Mouse (Mus musculus): Measurements from ENCODE around the gene Cryab. TPM values are rescaled to one million over a fixed set of nuclear protein-coding genes. Genes with fewer than 3 reads are reported as not detected.

The Cryab gene
- total and polyA plus RNA-seq, 3 experiments: 0.11 TPM; not detected in 2

GRCm38 (mm10) chr9:50763331-50763730, 12.2 kb downstream of the Cryab start:
- Histone ChIP-seq H3K36me3 (replicated peaks) (peaks cover 14% of the 10 kb centered on the region), H3K4me3 (ENCODE audit: low read depth, low read length) (no peak overlapping the region), H3K4me1 (ENCODE audit: insufficient read depth, low read depth, low read length) (peaks cover 9% of the 10 kb centered on the region), H3K27me3 (ENCODE audit: insufficient read depth, low read length) (no peaks in the 10 kb centered on the region; the same call in 1 of the 2 replicates), H3K9me3 (replicated peaks) (no peaks in the 10 kb centered on the region)
- no peak for DNase-seq (ENCODE audit: low spot score)
- no peak for ATAC-seq (ENCODE audit: extremely low read depth, insufficient number of reproducible peaks, low FRiP score, poor library complexity, severe bottlenecking)
- TF ChIP-seq TAL1 (conservative IDR thresholded peaks at IDR 0.05; ENCODE audit: low read depth, low read length): no peak
- TF ChIP-seq GATA1 (IDR thresholded peaks at IDR 0.05; ENCODE audit: borderline replicate concordance, low read length): no peak
- no peak for TF ChIP-seq CTCF (IDR thresholded peaks at IDR 0.05; ENCODE audit: low read depth, low read length)
- TF ChIP-seq GATA2 (IDR thresholded peaks at IDR 0.05; ENCODE audit: borderline replicate concordance, low read depth, low read length): no peak
- no peak for TF ChIP-seq POLR2AphosphoS5 (IDR thresholded peaks at IDR 0.05; ENCODE audit: insufficient replicate concordance, low read depth, low read length)

GRCm38 (mm10) chr9:50767531-50768106, 16.5 kb downstream of the Cryab start:
- Histone ChIP-seq H3K4me1 (ENCODE audit: insufficient read depth, low read depth, low read length) (peaks cover 35% of the 10 kb centered on the region), H3K27me3 (ENCODE audit: insufficient read depth, low read length) (no peaks in the 10 kb centered on the region), H3K36me3 (replicated peaks) (peaks cover 42% of the 10 kb centered on the region), H3K4me3 (ENCODE audit: low read depth, low read length) (peak overlapping the region; percentile 74), H3K9me3 (replicated peaks) (no peaks in the 10 kb centered on the region)
- no peak for DNase-seq (ENCODE audit: low spot score)
- no peak for ATAC-seq (ENCODE audit: extremely low read depth, insufficient number of reproducible peaks, low FRiP score, poor library complexity, severe bottlenecking)
- TF ChIP-seq POLR2AphosphoS5 (IDR thresholded peaks at IDR 0.05; ENCODE audit: insufficient replicate concordance, low read depth, low read length) (0 out of 2 replicates have a peak, but pooled peaks have one; percentile 26), GATA2 (IDR thresholded peaks at IDR 0.05; ENCODE audit: borderline replicate concordance, low read depth, low read length) (no peak)

- peaks cover 41% of the 10 kb centered on the region for H3K36me3 ChIP-seq (replicated peaks)
- DNase-seq (ENCODE audit: low spot score): peak; percentile 65
- H3K4me1 ChIP-seq (ENCODE audit: insufficient read depth, low read depth, low read length): peaks cover 36% of the 10 kb centered on the region
- H3K9me3 ChIP-seq (replicated peaks): no peaks in the 10 kb centered on the region
- no peaks in the 10 kb centered on the region for H3K27me3 ChIP-seq (ENCODE audit: insufficient read depth, low read length)
- TF ChIP-seq GATA1 (IDR thresholded peaks at IDR 0.05; ENCODE audit: borderline replicate concordance, low read length) (no peak), CTCF (IDR thresholded peaks at IDR 0.05; ENCODE audit: low read depth, low read length) (peak; percentile 45; the same call in 1 of the 2 replicates), TAL1 (conservative IDR thresholded peaks at IDR 0.05; ENCODE audit: low read depth, low read length) (no peak), POLR2AphosphoS5 (IDR thresholded peaks at IDR 0.05; ENCODE audit: insufficient replicate concordance, low read depth, low read length) (0 out of 2 replicates have a peak, but pooled peaks have one; percentile 2)
- H3K4me3 ChIP-seq (ENCODE audit: low read depth, low read length): peak within 1 kb of the TSS; percentile 74
- peak; percentile 89 for ATAC-seq (ENCODE audit: extremely low read depth, insufficient number of reproducible peaks, low FRiP score, poor library complexity, severe bottlenecking)
Observed at GRCm38 (mm10) chr9:50768107-50769002, 17.2 kb downstream of the Cryab start, which contains the start of gene Fdxacb1. Gene Fdxacb1 (plus strand): TSS chr9:50768236.

- Histone ChIP-seq H3K27me3 (ENCODE audit: insufficient read depth, low read length) (no peaks in the 10 kb centered on the region), H3K4me3 (ENCODE audit: low read depth, low read length) (no peak overlapping the region), H3K9me3 (replicated peaks) (no peaks in the 10 kb centered on the region), H3K36me3 (replicated peaks) (peaks cover 32% of the 10 kb centered on the region), H3K4me1 (ENCODE audit: insufficient read depth, low read depth, low read length) (peaks cover 51% of the 10 kb centered on the region)
- DNase-seq (ENCODE audit: low spot score) (no peak), ATAC-seq (ENCODE audit: extremely low read depth, insufficient number of reproducible peaks, low FRiP score, poor library complexity, severe bottlenecking) (no peak)
- TF ChIP-seq GATA1 (IDR thresholded peaks at IDR 0.05; ENCODE audit: borderline replicate concordance, low read length): no peak
- TF ChIP-seq POLR2AphosphoS5 (IDR thresholded peaks at IDR 0.05; ENCODE audit: insufficient replicate concordance, low read depth, low read length): no peak
- no peak for TF ChIP-seq TAL1 (conservative IDR thresholded peaks at IDR 0.05; ENCODE audit: low read depth, low read length)
- TF ChIP-seq GATA2 (IDR thresholded peaks at IDR 0.05; ENCODE audit: borderline replicate concordance, low read depth, low read length): no peak
- no peak for TF ChIP-seq CTCF (IDR thresholded peaks at IDR 0.05; ENCODE audit: low read depth, low read length)
Observed at GRCm38 (mm10) chr9:50770011-50770410, 18.9 kb downstream of the Cryab start.

- peak; percentile 41; the same call in 1 of the 2 replicates for ATAC-seq (ENCODE audit: extremely low read depth, insufficient number of reproducible peaks, low FRiP score, poor library complexity, severe bottlenecking)
- no peaks in the 10 kb centered on the region for H3K27me3 ChIP-seq (ENCODE audit: insufficient read depth, low read length)
- H3K9me3 ChIP-seq (replicated peaks): no peaks in the 10 kb centered on the region
- H3K4me1 ChIP-seq (ENCODE audit: insufficient read depth, low read depth, low read length): peaks cover 51% of the 10 kb centered on the region
- peak overlapping the region; percentile 87; the same call in 1 of the 2 replicates for H3K4me3 ChIP-seq (ENCODE audit: low read depth, low read length)
- TF ChIP-seq GATA1 (IDR thresholded peaks at IDR 0.05; ENCODE audit: borderline replicate concordance, low read length) (no peak), TAL1 (conservative IDR thresholded peaks at IDR 0.05; ENCODE audit: low read depth, low read length) (peak; percentile 27; the same call in 1 of the 2 replicates), POLR2AphosphoS5 (IDR thresholded peaks at IDR 0.05; ENCODE audit: insufficient replicate concordance, low read depth, low read length) (no peak), GATA2 (IDR thresholded peaks at IDR 0.05; ENCODE audit: borderline replicate concordance, low read depth, low read length) (no peak), CTCF (IDR thresholded peaks at IDR 0.05; ENCODE audit: low read depth, low read length) (no peak)
- peaks cover 47% of the 10 kb centered on the region for H3K36me3 ChIP-seq (replicated peaks)
- DNase-seq (ENCODE audit: low spot score): peak; percentile 48
Observed at GRCm38 (mm10) chr9:50774026-50774462, 22.9 kb downstream of the Cryab start.
